Mouse (Mus musculus) lung, adult 18-20 months (tissue): ENCODE measurements at regions not wholly inside any gene's neighbourhood (a gene's known extent, or its start where the extent isn't known, plus 50 kb on each side); places are given as distances from the start of the nearest gene placed in this dataset.

Source experiments
- DNase-seq, 2 experiments: peaks; one replicate each; pipeline ENCODE4 v3.0.0; 2022; ENCODE audit warnings: mixed read lengths in 2 of 2

DNA sequence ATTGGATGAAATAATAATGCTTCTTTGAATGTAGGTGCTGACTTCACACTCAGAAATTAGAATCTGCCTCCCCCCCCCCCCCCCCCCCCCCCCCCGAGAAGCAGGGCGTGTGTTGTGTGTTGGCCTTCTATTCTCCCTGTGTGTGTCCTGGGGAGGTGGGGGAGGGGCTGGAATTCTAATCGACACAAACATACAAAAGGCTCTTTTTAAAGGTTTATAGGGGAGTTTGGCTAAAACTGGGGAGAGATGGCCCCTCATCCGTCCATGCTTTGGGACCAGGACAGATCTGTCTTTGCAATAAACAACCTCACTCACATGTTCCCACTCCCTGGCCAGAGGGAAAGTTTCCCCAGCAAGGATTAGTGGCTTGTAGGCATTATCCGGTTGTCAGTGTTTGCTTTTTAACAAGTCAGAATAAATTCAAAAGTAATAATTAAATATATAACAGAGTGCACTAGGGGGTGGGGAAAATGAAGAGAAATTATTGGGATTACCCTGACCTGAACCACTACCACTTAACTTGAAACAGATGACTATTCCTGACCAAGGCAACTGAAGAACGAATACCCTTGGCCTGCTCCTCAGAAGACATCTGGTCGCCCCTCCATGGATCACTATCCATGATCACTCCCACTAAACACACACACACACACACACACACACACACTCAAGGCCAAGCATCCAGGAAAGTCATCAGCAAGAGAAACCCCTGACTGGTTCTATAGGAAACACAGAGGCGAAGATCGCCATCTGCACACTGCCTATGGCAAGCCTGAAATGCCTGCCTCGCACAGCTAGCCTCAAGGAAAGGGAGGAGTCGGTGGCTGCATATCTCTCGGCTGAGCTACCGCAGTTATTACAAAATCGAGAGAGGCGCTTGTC lies 223.5 kb upstream of the Rgma start:
- DNase-seq, result no peak

DNA sequence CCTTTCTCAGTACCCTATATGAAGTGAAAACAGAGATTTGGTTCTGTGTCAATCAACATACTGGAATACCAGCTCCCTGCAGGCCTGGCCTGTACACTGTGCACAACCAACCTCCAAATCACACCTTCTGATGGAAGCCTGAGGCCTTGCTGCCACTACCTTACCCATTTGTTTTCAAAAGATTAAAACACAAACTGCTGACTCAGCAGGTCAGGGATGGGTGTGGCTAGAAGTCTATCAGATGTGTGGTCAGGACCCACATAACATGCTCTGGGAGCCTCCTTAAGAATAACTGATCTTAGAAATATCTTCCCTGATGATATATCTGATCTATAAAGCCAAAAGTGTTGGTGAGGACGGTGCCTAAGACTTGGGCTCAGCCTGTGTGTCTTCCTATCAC lies 221.6 kb upstream of the Rgma start:
- no peak for DNase-seq

DNA sequence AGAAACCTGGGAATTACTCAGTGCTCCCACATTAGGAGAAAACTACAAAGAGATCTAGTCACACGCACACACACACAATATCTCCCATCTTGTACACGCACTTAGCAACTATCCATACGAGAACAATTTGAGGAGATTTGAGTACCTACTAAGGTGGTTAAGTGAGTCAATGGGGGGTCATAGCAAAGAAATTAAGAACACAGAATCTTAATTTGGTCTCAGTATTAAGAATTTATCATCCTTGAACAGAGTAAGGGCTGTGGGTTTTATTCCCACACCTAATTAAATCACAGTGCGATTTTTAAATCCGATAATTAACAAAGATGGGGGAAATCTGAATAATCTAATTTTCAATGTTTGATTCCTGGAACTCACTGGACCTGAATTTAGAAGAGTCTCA lies 216.5 kb upstream of the Rgma start:
- no peak for DNase-seq

DNA sequence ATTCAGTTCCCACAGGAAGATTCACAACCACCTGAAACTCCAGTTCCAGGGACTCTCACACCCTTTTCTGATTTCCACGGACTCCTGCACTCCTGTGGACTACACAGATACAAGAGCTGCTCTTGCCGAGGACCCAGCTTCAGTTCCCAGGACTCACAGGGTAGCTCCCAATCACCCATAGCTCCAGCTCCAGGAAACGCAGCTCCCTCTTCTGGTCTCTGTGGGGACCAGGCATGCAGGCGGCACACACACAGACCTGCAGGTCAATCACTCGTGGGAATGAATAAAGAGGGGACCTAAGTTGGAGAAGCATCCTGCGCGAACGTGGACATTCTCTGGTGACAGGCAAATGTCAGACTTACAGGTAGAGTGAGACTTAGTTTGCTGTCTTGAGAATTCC lies 214.3 kb upstream of the Rgma start:
- no peak for DNase-seq

DNA sequence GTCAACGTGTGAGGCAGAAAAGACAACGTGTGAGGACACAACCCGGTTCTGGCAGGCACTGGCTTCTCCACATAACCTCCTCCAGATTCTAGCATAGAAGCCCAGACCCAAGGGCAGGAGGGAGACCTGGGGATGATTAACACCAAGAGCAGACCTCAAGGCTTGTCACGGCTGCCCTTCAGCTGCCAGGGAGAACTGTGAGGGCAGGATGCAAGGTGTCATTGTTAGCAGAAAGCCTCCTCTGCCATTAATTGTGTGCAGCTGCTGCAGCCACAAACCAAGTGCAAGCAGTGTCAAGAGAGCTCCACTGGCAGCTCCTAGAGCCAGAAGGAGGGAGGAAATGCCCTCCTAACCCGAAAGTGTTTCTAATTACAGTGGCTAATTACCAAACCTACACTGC lies 211.6 kb upstream of the Rgma start:
- DNase-seq, result no peak

DNA sequence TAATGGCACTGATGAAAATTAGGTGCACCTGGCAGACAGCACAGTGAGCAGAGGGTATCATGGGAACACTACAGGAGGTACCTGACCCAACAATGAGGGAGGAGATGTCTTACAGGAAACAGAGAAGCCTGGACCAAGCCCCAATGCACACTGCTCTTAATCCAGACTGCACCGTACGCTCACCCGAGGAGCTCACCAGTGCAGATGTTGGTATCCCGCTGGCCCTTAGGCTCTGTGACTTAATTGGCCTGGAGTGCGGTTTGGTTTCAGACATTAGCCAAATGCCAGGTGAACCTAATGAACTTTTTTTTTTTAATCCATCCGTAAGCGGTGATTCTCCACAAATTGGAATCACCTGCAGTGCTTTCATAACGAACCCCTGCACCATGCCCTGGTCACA lies 209.8 kb upstream of the Rgma start:
- DNase-seq, result no peak

DNA sequence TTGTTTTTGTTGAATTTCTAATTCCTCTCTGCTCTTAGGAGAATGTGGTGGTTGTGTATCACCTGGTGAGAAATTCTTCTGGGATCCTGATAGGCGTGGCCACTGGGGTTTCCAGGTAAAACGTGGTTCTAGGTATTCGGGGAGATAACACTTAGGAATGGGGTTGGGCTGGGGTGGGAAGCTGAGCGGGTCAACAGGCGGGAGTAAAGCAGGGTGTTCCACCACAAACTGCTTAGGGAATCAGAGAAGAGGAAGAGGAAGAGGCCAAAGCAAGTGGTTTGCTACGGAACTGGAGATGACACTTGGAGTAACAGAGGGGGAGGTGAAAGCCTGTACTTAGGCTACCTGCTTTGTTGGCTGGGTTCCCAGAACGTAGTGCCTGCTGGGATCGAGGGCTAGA lies 205.9 kb upstream of the Rgma start:
- DNase-seq, result no peak

DNA sequence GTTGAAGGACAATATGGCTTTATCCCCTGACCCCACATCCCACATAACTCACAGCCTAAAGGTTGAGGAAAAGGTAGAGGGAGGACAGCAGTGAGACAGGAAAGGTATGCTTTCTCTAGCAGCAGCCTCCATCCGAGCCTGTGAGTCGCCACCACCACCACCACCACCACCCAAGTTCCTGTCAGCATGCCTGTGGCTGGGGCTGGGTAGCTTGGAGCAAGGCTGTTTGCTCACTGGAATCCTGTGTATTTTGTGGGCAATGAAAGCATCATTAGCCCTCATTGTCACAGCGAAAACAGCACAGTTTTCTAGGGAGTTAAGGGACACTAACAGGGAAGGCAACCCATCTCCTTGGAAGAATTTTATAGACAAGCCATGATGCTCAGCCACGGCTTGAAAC lies 202.7 kb upstream of the Rgma start:
- DNase-seq, result no peak

DNA sequence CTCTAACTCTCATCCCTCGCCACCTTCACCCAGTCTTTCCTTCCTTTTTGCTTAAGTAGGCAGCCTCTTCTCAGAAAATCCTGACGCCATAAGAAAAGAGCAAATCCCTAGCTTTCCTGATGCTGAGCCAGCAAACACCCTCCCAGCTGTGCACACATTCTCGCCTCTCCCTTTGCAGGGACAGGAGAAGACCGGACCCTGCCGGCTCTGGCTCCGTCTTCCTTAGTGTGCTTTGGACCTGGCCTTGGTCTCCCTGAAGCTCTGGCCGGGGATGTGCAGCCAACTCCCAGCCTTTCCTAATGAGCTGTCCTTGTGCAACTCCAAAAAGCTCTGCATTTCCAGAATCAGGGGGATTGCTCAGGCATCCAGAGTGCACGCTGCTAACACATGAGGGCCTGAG lies 191.5 kb upstream of the Rgma start:
- no peak for DNase-seq

DNA sequence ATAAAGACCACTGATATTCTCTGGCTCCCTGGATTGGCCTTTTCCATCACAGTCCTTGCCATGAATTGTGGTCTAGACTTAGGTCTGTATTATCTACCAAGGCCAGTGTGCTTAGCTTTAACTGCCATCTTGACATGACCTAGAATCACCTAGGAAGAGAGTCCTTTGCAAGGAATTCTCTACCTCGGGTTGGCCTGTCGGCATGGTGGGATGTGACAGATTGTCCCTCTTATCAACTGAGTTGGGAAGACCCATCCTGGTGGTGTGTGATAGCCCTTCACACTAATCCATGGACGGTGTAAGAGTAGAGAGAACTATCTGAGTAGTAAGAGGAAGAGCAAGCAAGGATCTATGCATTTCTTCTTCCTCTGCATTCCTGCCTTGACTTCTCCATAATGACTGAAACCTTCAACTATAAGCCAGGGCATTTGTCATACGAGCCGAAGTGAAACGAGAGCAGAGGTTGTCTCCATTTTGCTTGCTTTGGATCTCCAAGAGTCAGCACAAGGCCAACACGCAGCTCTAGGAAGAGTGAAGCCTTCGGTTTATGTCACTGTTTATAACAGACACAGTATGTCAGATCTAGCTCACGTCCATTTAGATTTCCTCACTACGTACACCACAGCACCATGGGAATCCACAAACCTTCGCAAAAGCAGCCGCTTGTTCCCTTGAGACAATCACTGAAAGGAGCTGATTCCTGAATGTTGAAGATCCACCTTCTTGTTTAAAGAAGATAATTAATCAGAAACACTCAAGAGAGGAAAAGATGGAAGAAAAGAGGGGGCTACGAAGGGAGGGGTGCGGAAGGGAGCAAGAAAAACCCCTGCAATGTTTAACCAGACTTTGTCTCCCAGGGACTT lies 190.9 kb upstream of the Rgma start:
- DNase-seq, result no peak

DNA sequence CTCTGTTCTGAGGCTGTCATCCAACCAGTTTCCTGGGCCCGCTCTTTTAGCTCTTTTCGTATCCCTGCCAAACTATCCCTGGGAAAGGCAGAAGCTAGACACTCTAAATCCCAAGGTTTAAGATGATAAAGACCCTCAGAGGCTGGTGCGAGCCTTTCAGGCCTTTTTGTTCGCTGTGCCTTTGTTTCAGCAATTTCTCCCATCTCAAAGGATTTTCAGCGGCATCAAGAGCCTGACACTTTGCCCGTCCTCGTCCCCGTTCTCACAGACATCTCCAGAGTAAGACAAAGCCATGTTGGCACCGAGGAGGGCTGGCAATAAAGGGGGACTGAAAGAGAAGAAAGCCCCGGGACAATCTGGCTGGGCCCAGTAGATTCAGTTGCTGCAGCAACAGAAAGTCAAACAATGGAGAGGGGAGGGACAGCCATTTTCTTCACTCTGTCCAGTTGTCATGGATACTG lies 190.2 kb upstream of the Rgma start:
- DNase-seq, result no peak

DNA sequence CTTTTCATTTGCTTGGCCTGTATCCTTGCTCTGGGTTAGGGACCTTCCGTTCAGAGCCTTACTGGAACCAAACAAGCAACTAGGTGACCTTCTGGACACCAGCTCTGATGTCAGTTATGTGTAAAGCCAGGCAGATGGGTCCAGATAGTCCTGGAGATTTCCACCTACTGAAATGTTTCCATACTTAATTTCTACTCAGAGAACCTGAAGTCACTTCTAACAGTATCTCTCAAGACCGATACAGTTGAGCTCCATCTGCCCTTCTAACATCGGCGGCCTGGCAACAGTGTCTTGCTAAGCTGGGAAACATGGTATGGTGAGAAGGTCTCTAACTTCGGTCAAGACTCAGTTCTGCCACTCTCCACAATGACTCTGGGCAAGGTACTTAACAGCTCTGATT lies 189.7 kb upstream of the Rgma start:
- no peak for DNase-seq

DNA sequence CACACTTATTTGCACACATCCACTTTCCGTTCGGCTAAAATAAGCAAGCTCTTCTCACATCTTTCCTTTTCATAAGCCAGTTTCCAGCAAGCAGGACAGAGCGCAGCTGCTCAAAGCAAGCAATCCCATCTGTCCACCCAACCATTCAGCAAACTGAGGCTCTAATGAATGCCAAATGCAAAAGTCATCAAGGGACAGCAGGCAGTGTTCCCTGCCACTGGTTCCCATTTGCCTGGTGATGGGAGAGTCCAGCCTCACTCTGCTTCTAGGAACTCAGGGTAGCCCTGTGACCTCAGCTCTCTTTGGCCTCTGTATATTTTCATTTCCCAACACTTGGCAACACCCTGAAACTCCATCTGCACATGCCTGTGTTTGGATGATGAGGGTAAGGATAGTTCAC lies 188.8 kb upstream of the Rgma start:
- DNase-seq, result peak in 1 of 2 experiments; percentile 23

DNA sequence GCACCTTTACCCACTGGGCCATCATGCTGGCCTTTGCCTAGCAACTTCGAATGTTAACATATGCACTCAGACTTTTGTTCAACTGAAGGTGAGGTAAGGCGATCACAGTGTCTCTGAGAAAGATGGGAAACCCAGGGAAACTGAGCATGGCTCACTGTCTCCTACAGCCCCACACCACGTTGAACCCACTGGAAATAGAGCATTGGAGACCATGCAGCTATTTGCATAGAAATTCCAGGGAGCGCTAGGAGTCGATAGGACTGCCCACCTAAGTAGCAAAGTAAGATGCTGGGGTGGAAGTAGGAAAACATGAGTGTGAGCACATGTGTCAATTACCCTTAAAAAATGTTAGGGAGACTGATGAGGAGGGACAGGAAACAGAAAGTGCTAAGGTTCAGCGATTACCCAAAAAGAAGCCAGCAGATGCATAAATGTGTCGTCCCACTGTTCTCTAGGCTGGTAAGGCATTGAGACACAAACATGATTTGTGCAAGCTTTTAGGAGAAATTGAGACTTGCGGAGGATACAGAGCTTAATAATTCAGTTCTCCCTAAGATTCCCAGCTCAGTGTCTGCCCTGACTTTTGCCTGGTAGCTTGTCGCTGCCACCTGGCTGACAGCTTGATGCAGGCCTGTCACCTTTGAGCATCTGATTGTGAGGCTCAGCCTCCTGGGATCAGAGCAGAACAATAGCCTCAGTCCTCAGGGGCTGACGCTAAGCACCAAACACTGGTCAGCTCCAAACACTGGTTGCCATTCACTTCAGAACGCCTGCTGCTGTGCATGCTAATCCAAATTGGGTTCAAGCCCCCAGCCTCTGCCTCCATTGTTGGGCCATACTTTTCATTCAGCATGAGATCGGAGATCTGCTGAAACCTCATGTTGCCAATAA lies 183.7 kb upstream of the Rgma start:
- DNase-seq, result no peak

DNA sequence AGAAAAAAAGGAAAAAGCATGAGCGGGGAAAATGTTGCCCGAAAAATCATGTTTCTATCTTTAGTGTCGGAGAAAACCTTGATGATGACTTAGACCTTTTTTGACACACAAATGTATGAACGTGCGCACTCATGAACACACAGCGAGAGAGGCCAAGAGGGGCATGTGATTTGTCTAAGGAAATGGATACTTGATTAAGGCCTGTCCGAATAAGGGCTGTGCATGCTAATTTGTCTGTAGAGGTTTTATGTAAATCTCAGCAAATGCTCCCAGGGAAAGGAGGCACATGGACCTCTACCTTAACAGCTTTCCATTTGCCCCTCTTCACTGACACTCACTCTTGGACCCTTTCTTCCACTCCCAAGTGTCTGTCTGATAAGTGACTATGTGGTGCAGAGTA lies 182.5 kb upstream of the Rgma start:
- DNase-seq, result no peak

DNA sequence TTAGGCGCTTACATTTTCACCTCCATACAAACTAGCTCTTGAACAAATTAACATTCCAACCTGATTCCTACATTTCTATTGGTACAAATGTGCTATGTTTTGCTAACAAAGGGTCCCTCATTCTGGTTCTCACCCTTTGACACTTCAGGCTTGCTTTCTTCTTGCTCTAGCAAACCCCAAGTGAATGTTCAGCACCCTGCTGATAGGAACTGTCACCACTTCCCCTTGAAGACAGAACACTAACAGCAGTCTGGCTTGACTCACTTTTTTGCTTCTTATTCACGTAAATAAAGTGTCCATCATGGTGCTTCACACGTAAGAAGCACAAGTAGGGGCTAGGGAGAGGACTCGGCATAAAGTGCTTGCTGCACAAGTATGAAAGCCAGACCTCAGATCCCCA lies 180.0 kb upstream of the Rgma start:
- DNase-seq, result no peak

DNA sequence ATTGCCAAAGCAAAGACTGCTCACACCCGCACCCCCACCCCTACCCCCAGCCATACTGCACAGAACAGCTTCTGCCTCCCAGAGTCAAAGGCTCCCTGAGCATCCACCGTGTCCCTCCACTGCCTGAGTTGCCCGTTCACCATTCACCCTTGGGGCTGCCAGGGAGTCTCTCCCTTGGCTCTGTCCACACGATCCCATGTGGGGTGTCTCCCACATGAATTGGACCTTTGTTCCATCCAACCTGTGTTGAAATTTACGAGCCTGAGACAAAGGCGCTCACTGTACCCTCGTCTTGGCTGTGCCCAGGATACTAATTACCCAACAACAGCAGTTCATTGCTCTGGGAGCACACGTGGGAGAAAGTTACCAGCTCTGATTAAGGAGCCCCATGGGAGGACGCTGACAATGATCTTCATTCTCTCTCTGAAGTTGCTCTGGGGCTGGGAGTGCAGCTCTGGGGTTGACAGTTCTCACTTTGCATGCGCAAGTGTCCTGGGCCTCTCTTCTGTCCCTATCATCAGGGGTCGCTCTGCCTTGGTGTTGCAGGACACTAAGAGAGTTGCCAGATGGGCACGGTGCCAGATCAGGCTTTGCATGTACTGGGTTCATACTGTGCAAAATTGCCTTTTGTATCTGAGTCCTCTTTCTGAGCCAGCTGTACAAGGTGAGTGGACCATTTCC lies 178.3 kb upstream of the Rgma start:
- no peak for DNase-seq

DNA sequence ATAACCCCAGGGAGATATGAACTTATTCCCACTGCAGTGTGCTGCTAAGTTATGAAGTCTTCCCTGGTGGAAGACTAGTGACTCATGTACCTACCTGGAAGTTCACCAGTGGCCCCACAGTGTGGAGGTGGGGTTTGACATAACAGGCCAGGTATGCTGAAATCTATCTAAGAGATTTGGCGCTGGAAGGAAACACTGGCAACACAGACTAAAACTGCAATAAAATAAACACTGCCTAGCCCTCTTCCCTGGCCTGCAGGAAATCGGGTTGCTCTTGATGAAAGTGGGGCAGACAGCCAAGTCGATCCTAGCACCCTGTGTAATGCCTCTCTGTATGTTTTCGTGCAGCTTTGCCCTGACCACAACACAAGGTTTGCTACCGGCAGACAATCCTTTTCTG lies 177.2 kb upstream of the Rgma start:
- DNase-seq, result peak; percentile 16 to 46

DNA sequence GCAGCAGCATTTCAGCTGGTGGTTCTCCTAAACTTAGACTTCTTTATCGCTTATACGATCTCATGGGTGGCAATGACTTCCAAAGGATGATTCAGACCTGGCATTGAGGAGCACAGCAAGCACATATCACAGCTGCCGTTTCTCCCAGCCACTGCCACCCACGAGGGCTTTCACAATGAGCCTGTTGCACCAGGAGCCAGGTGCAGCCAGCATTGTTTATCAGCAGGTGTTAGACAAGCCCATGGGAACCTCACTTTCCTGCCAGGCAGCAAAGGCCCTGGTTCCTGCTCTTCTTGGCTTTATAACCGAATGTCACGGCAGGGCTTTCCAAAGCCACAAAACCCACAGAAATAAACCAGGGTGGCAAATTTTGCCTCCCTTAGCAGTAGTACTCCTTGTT lies 175.3 kb upstream of the Rgma start:
- peak in 1 of 2 experiments; percentile 20 for DNase-seq

DNA sequence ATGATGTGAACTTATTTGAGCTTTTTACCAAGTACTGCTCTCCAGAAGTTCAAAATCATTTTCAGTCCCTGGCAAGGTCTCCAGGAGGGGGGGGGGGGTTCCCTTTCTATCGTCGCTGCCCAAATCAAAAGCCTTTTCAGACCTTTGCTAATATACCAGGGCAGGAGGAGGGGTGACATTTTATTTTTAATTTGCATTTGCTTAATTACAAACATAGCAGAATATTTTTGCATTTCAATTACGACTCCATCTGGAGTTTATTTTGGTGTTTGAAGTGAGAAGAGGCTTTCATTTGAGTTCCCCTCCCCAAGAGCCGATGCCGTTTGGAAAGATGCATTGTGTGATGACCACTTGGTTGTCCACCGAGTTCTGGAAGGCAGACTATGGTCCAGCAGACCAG lies 174.0 kb upstream of the Rgma start:
- no peak for DNase-seq

DNA sequence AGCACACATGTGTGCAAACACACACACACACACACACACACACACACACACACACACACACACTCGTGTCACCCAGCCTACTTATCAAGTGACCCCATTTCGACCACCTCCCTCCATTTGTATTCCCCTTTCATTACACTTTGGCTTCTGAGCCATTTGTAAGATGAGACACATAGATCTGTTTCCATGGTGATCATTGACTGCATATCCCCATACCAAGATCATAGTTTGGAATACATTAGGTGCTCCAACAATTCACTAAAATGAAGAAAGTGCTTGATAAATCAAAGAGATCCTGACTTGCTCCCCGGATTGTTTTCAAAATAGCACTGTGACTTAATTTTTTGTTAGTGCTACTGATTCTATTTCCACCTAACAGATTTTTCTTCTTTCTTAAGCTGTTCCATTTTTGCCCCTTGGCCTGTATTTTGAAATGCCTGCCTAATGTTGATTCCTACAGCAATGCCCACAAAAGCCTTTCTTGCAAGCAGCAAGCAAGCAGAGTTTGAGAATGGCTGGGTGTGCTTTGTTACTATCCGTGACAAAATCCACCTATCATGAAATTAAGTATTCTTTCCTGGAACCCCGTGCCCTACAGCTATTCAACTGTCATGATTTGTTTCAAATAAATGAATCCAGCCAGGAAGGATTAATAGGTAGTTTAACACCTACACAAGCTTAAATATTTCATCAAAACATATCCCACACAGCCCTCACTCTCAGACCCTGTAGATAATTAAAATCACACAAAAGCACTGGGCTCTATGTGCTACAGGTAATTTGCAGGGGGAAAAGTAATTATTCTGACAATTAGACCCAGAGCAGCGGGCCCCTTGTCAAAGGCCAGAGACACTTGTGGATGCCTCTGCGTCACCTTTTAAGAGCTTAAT lies 168.1 kb upstream of the Rgma start:
- DNase-seq, result no peak

DNA sequence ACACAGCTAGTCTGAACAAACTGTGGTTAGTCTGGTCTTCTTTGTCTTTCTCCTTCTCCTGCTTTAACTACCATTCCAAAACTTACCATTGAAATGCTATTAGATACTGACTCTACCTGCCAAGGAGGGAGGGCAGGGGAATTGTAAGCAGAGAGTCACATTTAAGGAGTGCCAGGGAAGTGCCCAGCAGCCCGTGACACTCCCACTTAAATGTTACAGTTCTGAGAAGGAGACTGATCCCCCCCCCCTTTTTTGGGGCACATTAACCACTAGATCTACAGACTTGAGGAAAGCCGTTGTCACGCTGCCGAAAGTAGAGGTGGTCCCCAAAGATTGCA lies 166.9 kb upstream of the Rgma start:
- no peak for DNase-seq
